9 mouse cellular contexts compared by ENCODE assay signal in the genomic region with DNA sequence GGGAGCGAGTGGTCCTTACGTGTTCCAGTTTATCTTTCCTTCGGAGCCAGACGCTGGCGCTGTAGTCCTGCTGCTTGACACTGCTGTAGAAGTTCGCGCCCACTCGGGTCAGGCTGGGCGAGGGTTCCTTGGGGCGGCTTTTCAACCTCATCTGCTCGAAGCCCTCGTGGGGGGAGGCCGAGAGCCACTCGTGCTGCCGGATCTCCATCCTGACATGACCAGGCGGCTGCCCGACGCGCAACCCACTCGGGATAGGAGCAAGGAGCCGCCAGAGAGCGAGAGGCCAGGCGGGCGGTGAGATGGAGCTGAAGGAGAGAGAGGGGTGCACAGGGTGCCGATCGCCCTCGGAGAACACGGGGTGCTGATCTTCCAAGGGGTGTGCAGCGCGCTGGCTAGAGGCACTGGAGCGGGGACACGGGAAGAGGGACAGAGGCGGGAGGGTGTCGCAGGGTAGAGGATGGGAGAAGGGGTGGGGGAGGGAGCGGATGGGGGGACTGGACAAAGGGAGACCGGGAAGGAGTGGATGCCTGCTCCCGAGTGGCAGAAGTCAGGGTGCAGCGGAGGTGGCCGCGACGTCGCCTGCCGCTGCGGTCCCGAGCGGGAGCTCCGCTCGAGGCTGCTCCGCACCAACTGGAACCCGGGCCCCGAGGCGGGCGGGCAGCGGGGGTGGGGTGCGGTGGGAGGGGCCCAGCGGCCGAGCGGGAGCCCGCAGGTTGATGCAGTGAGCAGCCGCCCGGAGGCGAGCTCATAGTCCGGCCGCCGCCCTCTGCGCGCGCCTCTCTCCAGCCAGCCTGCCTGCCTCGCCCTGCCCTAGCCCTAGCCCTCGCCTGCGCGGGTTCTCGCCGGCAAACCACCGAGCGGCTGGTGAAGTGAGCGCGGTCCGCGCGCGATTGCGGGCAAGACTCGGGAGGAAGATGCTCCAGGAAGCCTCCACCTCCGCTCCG. TPM values are rescaled to one million over a fixed set of nuclear protein-coding genes. Genes with fewer than 3 reads are reported as not detected.
DNase-seq lines count a peak whose midpoint lies in the region; ATAC-seq and TF ChIP-seq lines count a peak whose summit lies in the region.
"Had no signal": no experiment of that assay in that cellular context is flagged by ENCODE, and none has a peak within 500 bp of the region (broad histone marks: within the 10 kb centered on the region; RNA-seq: fewer than 3 reads in every experiment).

A gene (minus strand): TSS at position 646 of the 944 bp plus-strand sequence.

- no peaks in the 10 kb centered on the region for H3K36me3 ChIP-seq in heart, embryonic 10.5 days
- no peaks in the 10 kb centered on the region for H3K36me3 ChIP-seq in embryonic facial prominence, embryonic 11.5 days (replicated peaks; ENCODE audit: control insufficient read depth, insufficient read depth, low read depth, low read length)
- no peaks in the 10 kb centered on the region for H3K36me3 ChIP-seq in limb, embryonic 14.5 days (ENCODE audit: control insufficient read depth, insufficient read depth, low read length)
- no peaks in the 10 kb centered on the region for H3K36me3 ChIP-seq in neural tube, embryonic 12.5 days

- WGBS in heart, embryonic 10.5 days = under 1% methylated on average over 86 of the region's 86 CpGs
- under 1% methylated on average over 72 of the region's 86 CpGs for WGBS in embryonic facial prominence, embryonic 11.5 days
- WGBS in limb, embryonic 14.5 days = under 1% methylated on average over 50 of the region's 86 CpGs
- under 1% methylated on average over 85 of the region's 86 CpGs for WGBS in neural tube, embryonic 12.5 days

- peaks cover 44% of the 10 kb centered on the region for H3K27me3 ChIP-seq in heart, embryonic 10.5 days (ENCODE audit: insufficient read depth, poor library complexity, severe bottlenecking)
- H3K27me3 ChIP-seq in embryonic facial prominence, embryonic 11.5 days (ENCODE audit: control insufficient read depth, insufficient read depth, low read length) = peaks cover 14% of the 10 kb centered on the region
- peaks cover 33% of the 10 kb centered on the region for H3K27me3 ChIP-seq in limb, embryonic 14.5 days (ENCODE audit: control insufficient read depth, insufficient read depth, low read length)
- 0 out of 2 replicates have a peak, but pooled peaks cover 2% of the 10 kb centered on the region for H3K27me3 ChIP-seq in neural tube, embryonic 12.5 days (replicated peaks)

- H3K4me2 ChIP-seq in embryonic facial prominence, embryonic 11.5 days (ENCODE audit: low read depth, low read length) = peak within 1 kb of the TSS; percentile 96
- peak within 1 kb of the TSS; percentile 92 for H3K4me2 ChIP-seq in limb, embryonic 14.5 days (replicated peaks; ENCODE audit: low read depth, low read length, severe bottlenecking)
- peak within 1 kb of the TSS; percentile 86 for H3K4me2 ChIP-seq in neural tube, embryonic 12.5 days (replicated peaks)

- H3K4me1 ChIP-seq in heart, embryonic 10.5 days = peaks cover 15% of the 10 kb centered on the region; the same call in 1 of the 2 replicates
- H3K4me1 ChIP-seq in embryonic facial prominence, embryonic 11.5 days (ENCODE audit: control insufficient read depth, insufficient read depth, low read length) = no peaks in the 10 kb centered on the region; the same call in 1 of the 2 replicates
- H3K4me1 ChIP-seq in limb, embryonic 14.5 days (ENCODE audit: control insufficient read depth, insufficient read depth, low read length) = peaks cover 8% of the 10 kb centered on the region
- peaks cover 3% of the 10 kb centered on the region; the same call in 1 of the 2 replicates for H3K4me1 ChIP-seq in neural tube, embryonic 12.5 days

- H3K9ac ChIP-seq in embryonic facial prominence, embryonic 11.5 days (replicated peaks; ENCODE audit: low read length) = peak within 1 kb of the TSS; percentile 64
- peak within 1 kb of the TSS; percentile 52 for H3K9ac ChIP-seq in limb, embryonic 14.5 days (ENCODE audit: low read depth, low read length, severe bottlenecking)
- H3K9ac ChIP-seq in neural tube, embryonic 12.5 days = peak within 1 kb of the TSS; percentile 64

- H3K9me3 ChIP-seq in heart, embryonic 10.5 days = no peaks in the 10 kb centered on the region
- no peaks in the 10 kb centered on the region for H3K9me3 ChIP-seq in embryonic facial prominence, embryonic 11.5 days (replicated peaks; ENCODE audit: control insufficient read depth, low read length)
- no peaks in the 10 kb centered on the region for H3K9me3 ChIP-seq in limb, embryonic 14.5 days (ENCODE audit: control insufficient read depth, low read length)
- no peaks in the 10 kb centered on the region for H3K9me3 ChIP-seq in neural tube, embryonic 12.5 days

- ATAC-seq in embryonic facial prominence, embryonic 11.5 days (replicated peaks; ENCODE audit: insufficient number of reproducible peaks, low FRiP score, low TSS enrichment, low read depth) = peak; percentile 92
- peak; percentile 72 for ATAC-seq in limb, embryonic 14.5 days (ENCODE audit: low FRiP score, low read depth)
- peak; percentile 93 for ATAC-seq in neural tube, embryonic 12.5 days (ENCODE audit: low FRiP score, low read depth)

- peak within 1 kb of the TSS; percentile 79 for H3K4me3 ChIP-seq in heart, embryonic 10.5 days
- H3K4me3 ChIP-seq in embryonic facial prominence, embryonic 11.5 days (ENCODE audit: low read depth, low read length) = peak within 1 kb of the TSS; percentile 58
- peak within 1 kb of the TSS; percentile 47 for H3K4me3 ChIP-seq in limb, embryonic 14.5 days (replicated peaks; ENCODE audit: low read length)
- H3K4me3 ChIP-seq in neural tube, embryonic 12.5 days = peak within 1 kb of the TSS; percentile 52

- peak within 1 kb of the TSS; percentile 79 for H3K27ac ChIP-seq in heart, embryonic 10.5 days
- no peak within 1 kb of the TSS for H3K27ac ChIP-seq in embryonic facial prominence, embryonic 11.5 days (replicated peaks; ENCODE audit: low read depth, low read length)
- H3K27ac ChIP-seq in limb, embryonic 14.5 days (replicated peaks; ENCODE audit: low read depth, low read length) = no peak within 1 kb of the TSS
- 0 out of 2 replicates have a peak within 1 kb of the TSS, but pooled peaks have one; percentile 3 for H3K27ac ChIP-seq in neural tube, embryonic 12.5 days

- DNase-seq in heart, embryonic 10.5 days (ENCODE audit: low spot score) = peak; percentile 80
- DNase-seq in heart, adult 8-10 months (ENCODE audit: low spot score) = no peak
- DNase-seq in R1 (ENCODE audit: low read depth, low spot score) = peak; percentile 52
- peak; percentile 66 for DNase-seq in embryonic facial prominence, embryonic 11.5 days (ENCODE audit: low spot score)
- peak; percentile 7 to 14 for DNase-seq in heart, postnatal 10 days
- DNase-seq in limb, embryonic 14.5 days (ENCODE audit: low spot score) = peak; percentile 44
- no peak for DNase-seq in thymus, postnatal 0 days (ENCODE audit: low spot score)

- no peak for TF ChIP-seq POLR2A in limb, embryonic 14.5 days (IDR thresholded peaks at IDR 0.05; ENCODE audit: borderline replicate concordance, extremely low read depth, insufficient read depth, insufficient read length)

- intact Hi-C loops in heart, postnatal 10 days (cut with DNase I) = no loop called here

RNA-seq across cellular contexts. Expression of the gene that starts here (rescaled TPM):
- polyA plus RNA-seq in heart, embryonic 10.5 days (2016; fragmentation: Nextera tagmentation; extraction: Ambion mirVana) = 0.09 and 0.31 TPM in 2 replicates
- total RNA-seq in heart, adult 8-10 months (2022) = under 1 TPM in 3 of 4 experiments, not detected in 1; 0.14 to 0.25 (median 0.24) TPM
- polyA plus RNA-seq in embryonic facial prominence, embryonic 11.5 days (2014; fragmentation: Nextera tagmentation; extraction: Ambion mirVana) = 0.29 and 0.84 TPM in 2 replicates
- under 1 TPM; 0.12 to 0.29 TPM for total RNA-seq in heart, postnatal 10 days (2021)
- 0.51 and 0.53 TPM in 2 replicates for polyA plus RNA-seq in limb, embryonic 14.5 days (2012; rRNA removed)
- polyA plus RNA-seq in limb, embryonic 14.5 days (2014; fragmentation: Nextera tagmentation; extraction: Ambion mirVana) = 0.65 and 0.72 TPM in 2 replicates
- polyA plus RNA-seq in neural tube, embryonic 12.5 days (2016; fragmentation: Nextera tagmentation; extraction: Ambion mirVana) = 2.3 and 3.2 TPM in 2 replicates
- polyA plus RNA-seq in thymus, postnatal 0 days (2015; fragmentation: Nextera tagmentation; extraction: Ambion mirVana) = not detected in 2 replicates
- polyA plus RNA-seq: spleen, adult 2 months had no signal

Comparison
In these comparisons a context has a peak if more than half of its experiments do, and no peak if none do; other contexts are left out.
1. Peak in DNase-seq, H3K4me3 ChIP-seq and H3K27ac ChIP-seq in heart, embryonic 10.5 days; RNA of the gene not detected or under 1 TPM.
2. Peak in DNase-seq, ATAC-seq, H3K4me3 ChIP-seq, H3K9ac ChIP-seq and H3K4me2 ChIP-seq in embryonic facial prominence, embryonic 11.5 days; RNA of the gene not detected or under 1 TPM.
3. Peak in DNase-seq in heart, postnatal 10 days; RNA of the gene not detected or under 1 TPM.
4. Peak in DNase-seq, ATAC-seq, H3K4me3 ChIP-seq, H3K9ac ChIP-seq and H3K4me2 ChIP-seq in limb, embryonic 14.5 days; RNA of the gene not detected or under 1 TPM.